ENCODE assay signal across 15 mouse cellular contexts in the genomic region with DNA sequence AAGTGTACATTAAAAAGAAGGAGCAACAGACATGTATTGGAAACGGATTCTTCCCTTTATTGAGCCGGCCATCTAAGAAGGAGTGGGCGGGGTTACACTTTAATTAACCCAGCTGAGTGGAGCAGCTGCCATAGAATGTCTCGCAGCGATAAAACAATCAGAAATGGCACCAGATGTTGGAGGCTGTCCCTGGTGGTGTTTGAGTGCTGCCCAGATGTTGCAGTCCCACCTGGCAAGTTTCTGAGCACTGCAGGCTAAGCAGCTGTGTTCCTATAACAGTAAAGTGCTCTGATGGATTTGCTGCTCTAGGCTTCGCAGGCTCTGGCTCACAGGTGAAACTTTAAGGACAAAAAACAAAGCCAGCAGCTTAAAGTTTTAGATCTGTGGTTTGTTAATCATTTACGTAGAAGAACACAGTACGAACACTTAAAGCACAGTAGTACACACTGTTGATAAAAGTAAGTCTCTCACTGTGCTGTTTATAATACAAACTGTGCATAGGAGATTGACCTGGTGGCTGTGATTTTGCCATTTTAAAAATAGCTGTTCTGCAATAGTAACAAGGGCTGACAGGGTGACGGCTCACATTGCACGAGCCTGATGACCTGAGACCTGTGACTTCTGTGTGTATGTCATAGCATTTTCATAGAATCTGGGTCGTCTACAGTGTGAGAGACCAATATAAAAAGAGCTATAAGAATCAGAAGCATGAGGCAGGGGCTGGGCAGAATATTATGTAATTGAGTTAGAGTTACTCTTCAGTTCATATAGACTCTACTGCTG. TPM values are rescaled to one million over a fixed set of nuclear protein-coding genes. Genes with fewer than 3 reads are reported as not detected.
DNase-seq lines count a peak whose midpoint lies in the region; ATAC-seq and TF ChIP-seq lines count a peak whose summit lies in the region.
"Had no signal": no experiment of that assay in that cellular context is flagged by ENCODE, and none has a peak within 500 bp of the region (broad histone marks: within the 10 kb centered on the region; RNA-seq: fewer than 3 reads in every experiment).

No protein-coding gene starts in this region.

- peaks cover 1% of the 10 kb centered on the region for H3K4me1 ChIP-seq in heart, adult 2 months (ENCODE audit: control insufficient read depth, insufficient read depth, low read length)
- peaks cover 13% of the 10 kb centered on the region for H3K4me1 ChIP-seq in liver, embryonic 15.5 days (replicated peaks)
- H3K4me1 ChIP-seq in liver, embryonic 11.5 days (replicated peaks; ENCODE audit: control insufficient read depth, insufficient read depth, low read length) = no peaks in the 10 kb centered on the region; the same call in 1 of the 2 replicates
- peaks cover 3% of the 10 kb centered on the region; the same call in 1 of the 2 replicates for H3K4me1 ChIP-seq in hindbrain, embryonic 16.5 days (ENCODE audit: control insufficient read depth, insufficient read depth, low read depth, low read length)
- H3K4me1 ChIP-seq in neural tube, embryonic 14.5 days (ENCODE audit: control insufficient read depth, insufficient read depth, low read length) = peaks cover 5% of the 10 kb centered on the region; the same call in 1 of the 2 replicates
- H3K4me1 ChIP-seq in midbrain, embryonic 16.5 days (ENCODE audit: control insufficient read depth, insufficient read depth, low read length) = 0 out of 2 replicates have a peak, but pooled peaks cover 4% of the 10 kb centered on the region
- H3K4me1 ChIP-seq: forebrain, embryonic 10.5 days had no signal

- intact Hi-C loops in heart, adult 2 months (cut with DNase I) = no loop called here
- intact Hi-C loops in heart, postnatal 14 days (cut with DNase I) = no loop called here

- H3K4me2 ChIP-seq in liver, embryonic 15.5 days = no peak overlapping the region
- no peak overlapping the region for H3K4me2 ChIP-seq in liver, embryonic 11.5 days
- no peak overlapping the region for H3K4me2 ChIP-seq in hindbrain, embryonic 16.5 days (ENCODE audit: low read length)
- no peak overlapping the region for H3K4me2 ChIP-seq in neural tube, embryonic 14.5 days (ENCODE audit: low read depth, low read length)
- H3K4me2 ChIP-seq in midbrain, embryonic 16.5 days (ENCODE audit: low read length) = no peak overlapping the region

- H3K27ac ChIP-seq in heart, adult 2 months = peak overlapping the region; percentile 66
- H3K27ac ChIP-seq in liver, embryonic 15.5 days (replicated peaks) = peak overlapping the region; percentile 25; the same call in 1 of the 2 replicates
- H3K27ac ChIP-seq in liver, embryonic 11.5 days (ENCODE audit: low read depth, low read length) = no peak overlapping the region
- no peak overlapping the region for H3K27ac ChIP-seq in hindbrain, embryonic 16.5 days (ENCODE audit: low read depth, low read length)
- no peak overlapping the region for H3K27ac ChIP-seq in neural tube, embryonic 14.5 days (ENCODE audit: low read depth, low read length)
- H3K27ac ChIP-seq in midbrain, embryonic 16.5 days (ENCODE audit: low read length) = no peak overlapping the region
- H3K27ac ChIP-seq: forebrain, embryonic 10.5 days had no signal

- WGBS in heart, adult 2 months = 61% methylated on average over 11 of the region's 11 CpGs
- 77% methylated on average over 11 of the region's 11 CpGs for WGBS in liver, embryonic 15.5 days (ENCODE audit: insufficient replicate concordance)
- 89% methylated on average over 11 of the region's 11 CpGs for WGBS in liver, embryonic 11.5 days
- 65% methylated on average over 11 of the region's 11 CpGs for WGBS in hindbrain, embryonic 16.5 days
- 55% methylated on average over 11 of the region's 11 CpGs for WGBS in neural tube, embryonic 14.5 days
- 68% methylated on average over 11 of the region's 11 CpGs for WGBS in midbrain, embryonic 16.5 days

- ATAC-seq in liver, embryonic 15.5 days (ENCODE audit: insufficient read depth) = no peak
- no peak for ATAC-seq in liver, embryonic 11.5 days (replicated peaks; ENCODE audit: low FRiP score)
- ATAC-seq in hindbrain, embryonic 16.5 days = peak; percentile 48
- ATAC-seq in neural tube, embryonic 14.5 days (ENCODE audit: low read depth) = peak; percentile 86
- ATAC-seq in midbrain, embryonic 16.5 days = no peak

- peak in 1 of 2 experiments; percentile 20 for DNase-seq in heart, adult 2 months
- no peak for DNase-seq in heart, postnatal 14 days
- DNase-seq in liver, embryonic 11.5 days (ENCODE audit: low spot score) = no peak
- DNase-seq in lung, postnatal 14 days = no peak
- DNase-seq: cerebellum, adult 2 months; gastrocnemius, postnatal 25 days; kidney, postnatal 36 days; layer of hippocampus, postnatal 36 days; lung, adult 2 months; thymus, postnatal 36 days had no signal

- H3K4me3 ChIP-seq in heart, adult 2 months = no peak overlapping the region
- H3K4me3 ChIP-seq in liver, embryonic 15.5 days (replicated peaks) = no peak overlapping the region
- no peak overlapping the region for H3K4me3 ChIP-seq in liver, embryonic 11.5 days (ENCODE audit: low read depth, low read length)
- no peak overlapping the region for H3K4me3 ChIP-seq in hindbrain, embryonic 16.5 days (ENCODE audit: low read length)
- no peak overlapping the region for H3K4me3 ChIP-seq in neural tube, embryonic 14.5 days (ENCODE audit: low read depth, low read length)
- no peak overlapping the region for H3K4me3 ChIP-seq in midbrain, embryonic 16.5 days (ENCODE audit: low read depth, low read length)
- H3K4me3 ChIP-seq: forebrain, embryonic 10.5 days had no signal

- no peak for TF ChIP-seq EP300 in heart, adult 2 months (IDR thresholded peaks at IDR 0.05; ENCODE audit: insufficient read depth, low read depth, low read length)

- 0 out of 2 replicates have a peak, but pooled peaks cover 1% of the 10 kb centered on the region for H3K79me2 ChIP-seq in heart, adult 2 months (replicated peaks; ENCODE audit: control insufficient read depth, insufficient read depth, low read length)

- H3K36me3 ChIP-seq in heart, adult 2 months (ENCODE audit: control insufficient read depth, insufficient read depth, low read length) = peaks cover 2% of the 10 kb centered on the region; the same call in 1 of the 2 replicates
- peaks cover 72% of the 10 kb centered on the region for H3K36me3 ChIP-seq in liver, embryonic 15.5 days (replicated peaks)
- H3K36me3 ChIP-seq in liver, embryonic 11.5 days (ENCODE audit: control insufficient read depth, insufficient read depth, low read length) = peaks cover 18% of the 10 kb centered on the region
- peaks cover 8% of the 10 kb centered on the region for H3K36me3 ChIP-seq in hindbrain, embryonic 16.5 days (ENCODE audit: control insufficient read depth, insufficient read depth, low read length)
- H3K36me3 ChIP-seq in neural tube, embryonic 14.5 days (ENCODE audit: control insufficient read depth, insufficient read depth, low read length) = peaks cover 14% of the 10 kb centered on the region
- H3K36me3 ChIP-seq in midbrain, embryonic 16.5 days (ENCODE audit: control insufficient read depth, insufficient read depth, low read length) = no peaks in the 10 kb centered on the region

- 0 out of 2 replicates have a peak overlapping the region, but pooled peaks have one; percentile 44 for H3K9ac ChIP-seq in heart, adult 2 months (ENCODE audit: low read depth, low read length)
- no peak overlapping the region for H3K9ac ChIP-seq in liver, embryonic 15.5 days
- H3K9ac ChIP-seq in liver, embryonic 11.5 days (ENCODE audit: low read depth, low read length) = no peak overlapping the region
- no peak overlapping the region for H3K9ac ChIP-seq in hindbrain, embryonic 16.5 days (ENCODE audit: low read depth, low read length)
- H3K9ac ChIP-seq in neural tube, embryonic 14.5 days (replicated peaks; ENCODE audit: low read depth, low read length) = no peak overlapping the region
- no peak overlapping the region for H3K9ac ChIP-seq in midbrain, embryonic 16.5 days (ENCODE audit: low read depth, low read length)

- TF ChIP-seq POLR2A in heart, adult 2 months (IDR thresholded peaks at IDR 0.05; ENCODE audit: insufficient read depth, low read depth, low read length) = no peak

- no peaks in the 10 kb centered on the region for H3K9me3 ChIP-seq in liver, embryonic 15.5 days (replicated peaks)
- H3K9me3 ChIP-seq in liver, embryonic 11.5 days (ENCODE audit: control insufficient read depth, low read length) = no peaks in the 10 kb centered on the region
- no peaks in the 10 kb centered on the region for H3K9me3 ChIP-seq in hindbrain, embryonic 16.5 days (ENCODE audit: control insufficient read depth, low read length)
- no peaks in the 10 kb centered on the region for H3K9me3 ChIP-seq in neural tube, embryonic 14.5 days (ENCODE audit: control insufficient read depth, low read length)
- H3K9me3 ChIP-seq in midbrain, embryonic 16.5 days (replicated peaks; ENCODE audit: control insufficient read depth, low read length, poor library complexity, severe bottlenecking) = no peaks in the 10 kb centered on the region
- H3K9me3 ChIP-seq: forebrain, embryonic 10.5 days had no signal

- no peak for TF ChIP-seq CTCF in heart, adult 2 months (IDR thresholded peaks at IDR 0.05)

- H3K27me3 ChIP-seq in heart, adult 2 months (ENCODE audit: control insufficient read depth, insufficient read depth, low read length) = no peaks in the 10 kb centered on the region
- no peaks in the 10 kb centered on the region for H3K27me3 ChIP-seq in liver, embryonic 15.5 days
- no peaks in the 10 kb centered on the region for H3K27me3 ChIP-seq in liver, embryonic 11.5 days (replicated peaks; ENCODE audit: control insufficient read depth, insufficient read depth, low read length)
- no peaks in the 10 kb centered on the region for H3K27me3 ChIP-seq in hindbrain, embryonic 16.5 days (replicated peaks; ENCODE audit: control insufficient read depth, insufficient read depth, low read length)
- no peaks in the 10 kb centered on the region for H3K27me3 ChIP-seq in neural tube, embryonic 14.5 days (ENCODE audit: control insufficient read depth, insufficient read depth, low read length)
- no peaks in the 10 kb centered on the region for H3K27me3 ChIP-seq in midbrain, embryonic 16.5 days (ENCODE audit: control insufficient read depth, insufficient read depth, low read depth, low read length)

RNA-seq across cellular contexts. Expression of a gene that starts 44.3 kb away (rescaled TPM):
- 1 to 10 TPM; 3.4 to 4.0 TPM for total RNA-seq in heart, adult 2 months (2021)
- polyA plus RNA-seq in heart, adult 2 months (2012; rRNA removed) = 2.0 and 3.8 TPM in 2 replicates
- total RNA-seq in heart, postnatal 14 days (2021) = 1 to 10 TPM; 4.8 to 5.2 TPM
- polyA plus RNA-seq in liver, embryonic 15.5 days (2015; fragmentation: Nextera tagmentation; extraction: Ambion mirVana) = 2.3 and 2.5 TPM in 2 replicates
- polyA plus RNA-seq in liver, embryonic 11.5 days (2014; fragmentation: Nextera tagmentation; extraction: Ambion mirVana) = 7.3 and 8.3 TPM in 2 replicates
- 24.4 and 24.6 TPM in 2 replicates for polyA plus RNA-seq in hindbrain, embryonic 16.5 days (2015; fragmentation: Nextera tagmentation; extraction: Ambion mirVana)
- polyA plus RNA-seq in neural tube, embryonic 14.5 days (2014; fragmentation: Nextera tagmentation; extraction: Ambion mirVana) = 28.7 and 29.4 TPM in 2 replicates
- polyA plus RNA-seq in midbrain, embryonic 16.5 days (2015; fragmentation: Nextera tagmentation; extraction: Ambion mirVana) = 25.1 and 26.3 TPM in 2 replicates

RNA-seq across cellular contexts. Expression of a gene that starts 48.6 kb away (rescaled TPM):
- total RNA-seq in heart, adult 2 months (2021) = 10 to 100 TPM; 42.0 to 45.7 TPM
- 29.5 and 41.1 TPM in 2 replicates for polyA plus RNA-seq in heart, adult 2 months (2012; rRNA removed)
- total RNA-seq in heart, postnatal 14 days (2021) = 10 to 100 TPM; 37.4 to 38.2 TPM
- 53.8 and 62.1 TPM in 2 replicates for polyA plus RNA-seq in liver, embryonic 15.5 days (2015; fragmentation: Nextera tagmentation; extraction: Ambion mirVana)
- polyA plus RNA-seq in liver, embryonic 11.5 days (2014; fragmentation: Nextera tagmentation; extraction: Ambion mirVana) = 102 and 113 TPM in 2 replicates
- 39.4 and 43.4 TPM in 2 replicates for polyA plus RNA-seq in hindbrain, embryonic 16.5 days (2015; fragmentation: Nextera tagmentation; extraction: Ambion mirVana)
- 34.5 and 49.7 TPM in 2 replicates for polyA plus RNA-seq in neural tube, embryonic 14.5 days (2014; fragmentation: Nextera tagmentation; extraction: Ambion mirVana)
- polyA plus RNA-seq in midbrain, embryonic 16.5 days (2015; fragmentation: Nextera tagmentation; extraction: Ambion mirVana) = 38.7 and 42.6 TPM in 2 replicates

RNA-seq across cellular contexts. Expression of a gene that starts 54.9 kb away (rescaled TPM):
- 1 to 10 TPM; 5.9 to 6.0 TPM for total RNA-seq in heart, adult 2 months (2021)
- polyA plus RNA-seq in heart, adult 2 months (2012; rRNA removed) = 5.7 and 7.2 TPM in 2 replicates
- total RNA-seq in heart, postnatal 14 days (2021) = 1 to 10 TPM; 4.9 to 6.3 TPM
- polyA plus RNA-seq in liver, embryonic 15.5 days (2015; fragmentation: Nextera tagmentation; extraction: Ambion mirVana) = 5.5 and 5.7 TPM in 2 replicates
- 18.2 and 19.1 TPM in 2 replicates for polyA plus RNA-seq in liver, embryonic 11.5 days (2014; fragmentation: Nextera tagmentation; extraction: Ambion mirVana)
- polyA plus RNA-seq in hindbrain, embryonic 16.5 days (2015; fragmentation: Nextera tagmentation; extraction: Ambion mirVana) = 9.5 and 9.9 TPM in 2 replicates
- 9.6 and 11.5 TPM in 2 replicates for polyA plus RNA-seq in neural tube, embryonic 14.5 days (2014; fragmentation: Nextera tagmentation; extraction: Ambion mirVana)
- polyA plus RNA-seq in midbrain, embryonic 16.5 days (2015; fragmentation: Nextera tagmentation; extraction: Ambion mirVana) = 9.3 and 10.0 TPM in 2 replicates

Comparison
In these comparisons a context has a peak if more than half of its experiments do, and no peak if none do; other contexts are left out.
1. H3K27ac ChIP-seq: peak in heart, adult 2 months (single experiment) and liver, embryonic 15.5 days (single experiment); none in liver, embryonic 11.5 days (single experiment), hindbrain, embryonic 16.5 days (single experiment), neural tube, embryonic 14.5 days (single experiment) and midbrain, embryonic 16.5 days (single experiment).
2. ATAC-seq: peak in hindbrain, embryonic 16.5 days (single experiment) and neural tube, embryonic 14.5 days (single experiment); none in liver, embryonic 15.5 days (single experiment), liver, embryonic 11.5 days (single experiment) and midbrain, embryonic 16.5 days (single experiment).